Mouse (Mus musculus): ENCODE data around the gene Ccdc63.

Ccdc63 gene

GRCm38 (mm10) chr5:122140723-122141122, at the start of gene Ccdc63:
TSS of gene Ccdc63 (minus strand) at chr5:122140823.
- WGBS: 100% methylated on average over 3 of the region's 3 CpGs

GRCm38 (mm10) chr5:122189115-122189514, 48.5 kb upstream of the Ccdc63 start:
- 66% methylated on average over 3 of the region's 3 CpGs for WGBS

GRCm38 (mm10) chr5:122184858-122185257, 44.2 kb upstream of the Ccdc63 start:
- 94% methylated on average over 6 of the region's 6 CpGs for WGBS

- 78% methylated on average over 7 of the region's 7 CpGs for WGBS
Measured at GRCm38 (mm10) chr5:122184283-122184806, 43.7 kb upstream of the Ccdc63 start.

- 24% methylated on average over 6 of the region's 6 CpGs for WGBS
Measured at GRCm38 (mm10) chr5:122179665-122180064, 39.0 kb upstream of the Ccdc63 start.

GRCm38 (mm10) chr5:122176398-122176797, 35.8 kb upstream of the Ccdc63 start:
- 30% methylated on average over 1 of the region's 1 CpGs for WGBS

GRCm38 (mm10) chr5:122175961-122176360, 35.3 kb upstream of the Ccdc63 start:
- 79% methylated on average over 7 of the region's 7 CpGs for WGBS

- WGBS: 70% methylated on average over 2 of the region's 2 CpGs
Measured at GRCm38 (mm10) chr5:122175402-122175801, 34.8 kb upstream of the Ccdc63 start.

GRCm38 (mm10) chr5:122171058-122171457, 30.4 kb upstream of the Ccdc63 start:
- WGBS: 89% methylated on average over 8 of the region's 8 CpGs

GRCm38 (mm10) chr5:122168344-122169069, 27.9 kb upstream of the Ccdc63 start:
- 70% methylated on average over 14 of the region's 14 CpGs for WGBS

GRCm38 (mm10) chr5:122166636-122167161, 26.1 kb upstream of the Ccdc63 start:
- WGBS: 24% methylated on average over 8 of the region's 8 CpGs

GRCm38 (mm10) chr5:122165233-122165915, 24.8 kb upstream of the Ccdc63 start:
- WGBS: 19% methylated on average over 6 of the region's 6 CpGs

GRCm38 (mm10) chr5:122164011-122164410, 23.4 kb upstream of the Ccdc63 start:
- WGBS: 45% methylated on average over 3 of the region's 3 CpGs

GRCm38 (mm10) chr5:122163194-122163593, 22.6 kb upstream of the Ccdc63 start:
- WGBS: 15% methylated on average over 6 of the region's 6 CpGs

- under 1% methylated on average over 42 of the region's 42 CpGs for WGBS
Measured at GRCm38 (mm10) chr5:122158557-122159515, 18.2 kb upstream of the Ccdc63 start.

- WGBS: under 1% methylated on average over 53 of the region's 54 CpGs
Measured at GRCm38 (mm10) chr5:122157827-122158381, 17.3 kb upstream of the Ccdc63 start, which contains the start of gene Ppp1cc. TSS of gene Ppp1cc (plus strand) at chr5:122158278.

GRCm38 (mm10) chr5:122156486-122156885, 15.9 kb upstream of the Ccdc63 start:
- 57% methylated on average over 2 of the region's 2 CpGs for WGBS

GRCm38 (mm10) chr5:122154782-122155181, 14.2 kb upstream of the Ccdc63 start:
- 86% methylated on average over 3 of the region's 3 CpGs for WGBS

GRCm38 (mm10) chr5:122154006-122154405, 13.4 kb upstream of the Ccdc63 start:
- WGBS: 46% methylated on average over 13 of the region's 14 CpGs

GRCm38 (mm10) chr5:122152508-122152907, 11.9 kb upstream of the Ccdc63 start:
- WGBS: 88% methylated on average over 5 of the region's 5 CpGs

GRCm38 (mm10) chr5:122149259-122149658, 8.6 kb upstream of the Ccdc63 start:
- WGBS: 83% methylated on average over 4 of the region's 4 CpGs

All from cerebral cortex, adult 2 months (tissue).